Mouse (Mus musculus) heart, embryonic 16.5 days (tissue): Measurements from ENCODE around the gene Gstt1. TPM values are rescaled to one million over a fixed set of nuclear protein-coding genes. Genes with fewer than 3 reads are reported as not detected.

ENCODE experiments used
- ATAC-seq: fragments of 200-750 bp; cut with Nextera tagmentation; replicated peaks from 2 replicates; pipeline ENCODE4 v1.8.0; 2017; ENCODE audit warnings: moderate number of reproducible peaks; ENCODE audit not compliant: insufficient read depth, low FRiP score; ENCODE audit errors: extremely low read depth
- H3K27ac ChIP-seq: fragments of 300-500 bp; sonication (generic); 2 replicates; pipeline ENCODE4 v1.5.1; 2014; ENCODE audit warnings: mild to moderate bottlenecking, low read length, control low read depth, moderate library complexity
- H3K27me3 ChIP-seq: fragments of 300-500 bp; sonication (generic); 2 replicates; pipeline ENCODE4 v1.6.1; 2014; ENCODE audit warnings: low read length, mixed read lengths; ENCODE audit not compliant: control insufficient read depth, insufficient read depth
- H3K36me3 ChIP-seq: fragments of 300-500 bp; sonication (generic); 2 replicates; pipeline ENCODE4 v1.6.1; 2014; ENCODE audit not compliant: control insufficient read depth, insufficient read depth
- H3K4me1 ChIP-seq: fragments of 300-500 bp; sonication (generic); 2 replicates; pipeline ENCODE4 v1.6.1; 2014; ENCODE audit warnings: low read length, mixed read lengths; ENCODE audit not compliant: control insufficient read depth, insufficient read depth
- H3K4me2 ChIP-seq: fragments of 300-500 bp; sonication (generic); 2 replicates; pipeline ENCODE4 v1.6.1; 2014; ENCODE audit warnings: low read depth, mild to moderate bottlenecking, control low read depth, low read length
- H3K4me3 ChIP-seq: fragments of 300-500 bp; sonication (generic); 2 replicates; pipeline ENCODE4 v1.5.1; 2014; ENCODE audit warnings: mild to moderate bottlenecking, control low read depth, low read length
- H3K9ac ChIP-seq: fragments of 300-500 bp; sonication (generic); 2 replicates; pipeline ENCODE4 v1.6.1; 2014; ENCODE audit warnings: low read length, control low read depth
- H3K9me3 ChIP-seq: fragments of 300-500 bp; sonication (generic); replicated peaks from 2 replicates; pipeline ENCODE4 v1.6.1; 2016; ENCODE audit warnings: low read length; ENCODE audit not compliant: control insufficient read depth
- WGBS: fragments of 180-500 bp; shearing (Covaris S2); extraction: QIAGEN DNeasy Blood & Tissue Kit; methylation state at CpG from one replicate; pipeline ENCODE4 v1.1.7; 2014; 5-methylcytosine and 5-hydroxymethylcytosine counted together
- polyA plus RNA-seq: library from polyadenylated mRNA; unstranded; fragments of >200 nt; fragmentation: Nextera tagmentation; extraction: Ambion mirVana; gene quantifications from 2 replicates; pipeline ENCODE4 v1.2.1, GENCODE M21; 2015

Gene Gstt1
- polyA plus RNA-seq, 1 experiment from 2014 or later, result 9.0 TPM

- no peak for ATAC-seq
- no peak overlapping the region for H3K4me2 ChIP-seq
- H3K36me3 ChIP-seq, result peaks cover 10% of the 10 kb centered on the region
- H3K9me3 ChIP-seq, result no peaks in the 10 kb centered on the region; the same call in 1 of the 2 replicates
- no peaks in the 10 kb centered on the region for H3K27me3 ChIP-seq
- no peak overlapping the region for H3K9ac ChIP-seq
- peaks cover 2% of the 10 kb centered on the region; the same call in 1 of the 2 replicates for H3K4me1 ChIP-seq
- no peak overlapping the region for H3K27ac ChIP-seq
- H3K4me3 ChIP-seq, result no peak overlapping the region
- WGBS, result 95% methylated on average over 3 of the region's 3 CpGs
Measured at GRCm38 (mm10) chr10:75760311-75760710, 38.1 kb downstream of the Gstt1 start.

DNA sequence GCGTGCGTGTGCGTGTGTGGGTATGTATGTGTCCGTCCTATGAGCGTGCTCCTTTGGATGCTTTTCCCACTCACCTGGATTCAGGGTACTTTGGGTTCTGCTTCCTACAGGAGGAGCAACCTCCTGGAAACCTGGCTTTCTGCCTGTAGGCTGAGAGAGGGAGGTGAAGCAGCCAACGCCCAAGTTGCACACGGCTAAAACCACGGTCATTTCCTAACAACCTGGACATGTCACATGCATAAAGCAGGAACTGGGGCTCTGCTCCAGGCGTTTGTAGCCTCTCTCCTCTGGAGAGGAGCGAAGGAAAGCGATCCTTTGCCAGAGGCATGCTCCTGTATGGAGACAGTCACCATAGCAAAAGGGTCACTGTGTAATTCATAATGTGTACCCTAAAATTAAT is 41.7 kb downstream of the Gstt1 start:
- 89% methylated on average over 11 of the region's 11 CpGs for WGBS
- Histone ChIP-seq H3K4me2 (no peak overlapping the region), H3K9me3 (no peaks in the 10 kb centered on the region; the same call in 1 of the 2 replicates), H3K27me3 (no peaks in the 10 kb centered on the region), H3K4me3 (no peak overlapping the region), H3K4me1 (no peaks in the 10 kb centered on the region), H3K36me3 (peaks cover 40% of the 10 kb centered on the region), H3K9ac (no peak overlapping the region), H3K27ac (no peak overlapping the region)
- no peak for ATAC-seq

DNA sequence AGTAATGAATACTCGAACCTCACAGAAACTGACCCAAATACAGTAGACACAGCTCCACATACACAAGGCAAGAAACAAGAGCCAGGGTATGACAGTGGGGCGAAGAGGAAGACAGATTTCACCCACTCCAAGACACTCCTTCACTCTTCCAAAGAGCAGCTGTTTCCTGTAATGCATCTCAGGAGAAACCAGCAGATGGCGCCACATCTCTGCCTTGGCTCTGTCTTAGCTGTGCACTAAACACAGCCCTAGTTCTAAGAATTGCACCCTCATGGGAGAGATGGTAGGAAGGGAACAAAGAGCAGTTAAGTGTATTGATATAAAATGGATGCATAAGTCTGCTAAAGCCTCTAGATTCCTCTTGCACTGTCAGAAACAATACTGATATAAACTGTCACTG is 54.4 kb downstream of the Gstt1 start:
- 52% methylated on average over 3 of the region's 3 CpGs for WGBS
- peak; percentile 72 for ATAC-seq
- Histone ChIP-seq H3K4me3 (no peak overlapping the region), H3K27me3 (no peaks in the 10 kb centered on the region), H3K4me2 (no peak overlapping the region), H3K36me3 (peaks cover 50% of the 10 kb centered on the region), H3K9ac (no peak overlapping the region), H3K9me3 (no peaks in the 10 kb centered on the region), H3K27ac (no peak overlapping the region), H3K4me1 (no peaks in the 10 kb centered on the region)

DNA sequence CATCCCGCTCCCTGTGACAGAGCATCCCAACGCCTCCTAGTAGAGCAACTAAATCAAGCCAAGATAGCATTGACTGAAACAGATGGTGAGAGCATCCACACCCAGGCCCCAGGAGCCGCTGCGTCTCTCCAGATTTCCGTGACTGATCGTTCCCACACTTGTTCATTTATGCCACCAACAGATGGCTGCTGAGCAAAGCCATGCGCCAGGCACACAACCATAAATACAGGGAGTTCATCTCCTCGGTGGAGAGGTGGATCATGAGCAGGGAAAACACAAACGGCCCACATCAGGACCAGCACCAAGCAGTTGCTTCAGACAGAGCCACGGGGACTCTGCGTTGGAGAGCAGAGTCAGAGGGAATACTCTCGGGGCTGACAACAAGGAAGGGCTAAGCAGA is 55.0 kb downstream of the Gstt1 start:
- H3K27ac ChIP-seq, result no peak overlapping the region
- no peaks in the 10 kb centered on the region for H3K4me1 ChIP-seq
- H3K27me3 ChIP-seq, result no peaks in the 10 kb centered on the region
- H3K9me3 ChIP-seq, result no peaks in the 10 kb centered on the region
- H3K4me2 ChIP-seq, result no peak overlapping the region
- WGBS, result 91% methylated on average over 12 of the region's 12 CpGs
- no peak for ATAC-seq
- H3K4me3 ChIP-seq, result no peak overlapping the region
- H3K36me3 ChIP-seq, result peaks cover 55% of the 10 kb centered on the region
- no peak overlapping the region for H3K9ac ChIP-seq

DNA sequence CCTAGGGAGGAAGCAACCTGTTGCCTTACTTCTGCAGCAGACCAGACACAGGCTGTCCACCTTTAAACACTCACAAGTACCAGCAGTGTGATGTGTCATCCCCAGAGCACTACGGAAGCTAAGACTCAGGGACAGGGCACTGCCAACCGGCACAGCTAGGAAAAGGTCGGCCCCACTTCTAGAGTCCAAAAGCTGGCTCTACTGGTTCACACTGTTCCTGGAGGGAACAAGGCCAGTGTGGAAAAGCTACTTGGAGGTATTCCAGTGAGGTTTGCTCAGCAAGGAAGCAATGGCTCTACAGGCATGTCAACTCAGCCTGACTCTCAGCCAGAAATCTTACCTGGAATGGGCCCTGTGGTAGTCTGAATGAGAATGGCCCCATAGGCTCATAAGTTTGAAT is 57.5 kb downstream of the Gstt1 start:
- no peaks in the 10 kb centered on the region for H3K4me1 ChIP-seq
- H3K9me3 ChIP-seq, result no peaks in the 10 kb centered on the region
- no peak overlapping the region for H3K4me3 ChIP-seq
- WGBS, result 90% methylated on average over 3 of the region's 3 CpGs
- H3K36me3 ChIP-seq, result peaks cover 48% of the 10 kb centered on the region
- no peak overlapping the region for H3K27ac ChIP-seq
- no peak overlapping the region for H3K9ac ChIP-seq
- no peak for ATAC-seq
- no peak overlapping the region for H3K4me2 ChIP-seq
- H3K27me3 ChIP-seq, result no peaks in the 10 kb centered on the region

Other genes with a start within 250 kb of the Gstt1 start
- gene Lrrc75b, start 238.3 kb downstream of the Gstt1 start, polyA plus RNA-seq, result 1.5 and 2.7 TPM in 2 replicates
- 0.89 and 2.4 TPM in 2 replicates for gene Ggt1, start 237.0 kb downstream of the Gstt1 start, polyA plus RNA-seq
- gene Ggt5, start 209.2 kb downstream of the Gstt1 start, polyA plus RNA-seq, result 9.7 and 11.3 TPM in 2 replicates
- 12.4 and 13.3 TPM in 2 replicates for gene Susd2, start 154.6 kb downstream of the Gstt1 start, polyA plus RNA-seq
- gene Cabin1, start 34.2 kb downstream of the Gstt1 start, polyA plus RNA-seq, result 23.7 and 27.5 TPM in 2 replicates
- 40.8 and 42.8 TPM in 2 replicates for gene Ddt, start 25.2 kb downstream of the Gstt1 start, polyA plus RNA-seq
- not detected in 2 replicates for gene Gm20441, start 17.6 kb downstream of the Gstt1 start, polyA plus RNA-seq
- 5.6 and 6.2 TPM in 2 replicates for gene Gstt3, start 17.2 kb downstream of the Gstt1 start, polyA plus RNA-seq
- gene Gstt4, start 24.0 kb upstream of the Gstt1 start, polyA plus RNA-seq, result not detected in 2 replicates
- 15.5 and 16.2 TPM in 2 replicates for gene Gstt2, start 38.8 kb upstream of the Gstt1 start, polyA plus RNA-seq
- 1,867 and 2,124 TPM in 2 replicates for gene Mif, start 61.7 kb upstream of the Gstt1 start, polyA plus RNA-seq
- gene Derl3, start 94.8 kb upstream of the Gstt1 start, polyA plus RNA-seq, result 1.2 and 1.6 TPM in 2 replicates
- 112 and 114 TPM in 2 replicates for gene Smarcb1, start 123.0 kb upstream of the Gstt1 start, polyA plus RNA-seq
- gene Chchd10, start 134.5 kb upstream of the Gstt1 start, polyA plus RNA-seq, result 655 and 710 TPM in 2 replicates
- gene Mmp11, start 137.9 kb upstream of the Gstt1 start, polyA plus RNA-seq, result 26.4 and 30.3 TPM in 2 replicates
- gene Gm867, start 142.1 kb upstream of the Gstt1 start, polyA plus RNA-seq, result 0.42 and 0.44 TPM in 2 replicates
- 0.56 and 0.72 TPM in 2 replicates for gene Vpreb3, start 144.5 kb upstream of the Gstt1 start, polyA plus RNA-seq
- gene Gm5134, start 155.9 kb upstream of the Gstt1 start, polyA plus RNA-seq, result 0.05 and 0.28 TPM in 2 replicates
- 11.3 and 14.5 TPM in 2 replicates for gene Zfp280b, start 234.1 kb upstream of the Gstt1 start, polyA plus RNA-seq